Mouse (Mus musculus) left cerebral cortex, adult 18-20 months (tissue): ENCODE data around the gene Inpp4b. TPM values are rescaled to one million over a fixed set of nuclear protein-coding genes. Genes with fewer than 3 reads are reported as not detected.

Experiments used
- DNase-seq, 2 experiments: peaks; one replicate each; pipeline ENCODE4 v3.0.0; 2021 to 2022; ENCODE audit warnings: low spot score in 2 of 2, mixed read lengths in 1 of 2
- total RNA-seq, 2 experiments: library from RNA; stranded (reverse); gene quantifications; 2 replicates each; pipeline ENCODE4 v1.2.3; 2021

Gene Inpp4b
- total RNA-seq, 2 experiments from 2014 or later: 11.0 to 11.5 TPM

GRCm38 (mm10) chr8:81703571-81704365 is 361.4 kb downstream of the Inpp4b start:
- no peak for DNase-seq

DNA sequence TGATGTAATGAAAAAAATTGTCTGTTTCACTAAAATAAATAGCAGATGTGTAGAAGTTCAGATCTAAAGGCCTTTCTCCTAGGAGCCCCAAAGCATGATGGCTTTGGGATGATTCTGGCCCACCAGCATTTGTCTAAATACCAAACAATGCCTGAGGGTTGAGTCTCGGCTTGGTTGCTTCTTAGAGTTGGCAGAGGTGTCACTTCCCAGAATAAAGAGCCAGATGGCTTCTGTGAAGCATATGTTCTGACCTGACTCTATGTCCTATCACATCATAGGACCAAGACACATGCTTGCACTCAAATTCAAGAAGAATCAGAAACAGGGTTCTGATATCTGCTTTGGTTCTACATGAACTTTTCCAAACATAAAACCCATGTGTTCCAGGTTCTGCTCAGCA is 365.1 kb downstream of the Inpp4b start:
- DNase-seq: no peak

DNA sequence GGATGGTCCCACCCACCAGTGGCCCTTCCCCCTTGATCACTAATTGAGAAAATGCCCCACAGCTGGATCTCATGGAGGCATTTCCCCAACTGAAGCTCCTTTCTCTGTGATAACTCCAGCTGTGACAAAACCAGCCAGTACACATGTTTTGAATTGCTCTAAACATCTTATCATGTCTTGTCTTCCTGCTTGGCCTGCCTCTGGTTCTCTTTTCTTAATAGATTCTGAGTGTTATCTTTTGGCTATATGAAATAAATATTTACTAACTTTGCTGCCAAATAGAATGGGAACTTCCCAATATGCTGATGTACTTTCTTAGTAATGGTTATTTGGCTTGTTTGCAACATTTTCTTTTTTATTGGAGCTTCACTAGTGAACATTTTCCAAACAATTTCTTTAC is 389.0 kb downstream of the Inpp4b start:
- no peak for DNase-seq

DNA sequence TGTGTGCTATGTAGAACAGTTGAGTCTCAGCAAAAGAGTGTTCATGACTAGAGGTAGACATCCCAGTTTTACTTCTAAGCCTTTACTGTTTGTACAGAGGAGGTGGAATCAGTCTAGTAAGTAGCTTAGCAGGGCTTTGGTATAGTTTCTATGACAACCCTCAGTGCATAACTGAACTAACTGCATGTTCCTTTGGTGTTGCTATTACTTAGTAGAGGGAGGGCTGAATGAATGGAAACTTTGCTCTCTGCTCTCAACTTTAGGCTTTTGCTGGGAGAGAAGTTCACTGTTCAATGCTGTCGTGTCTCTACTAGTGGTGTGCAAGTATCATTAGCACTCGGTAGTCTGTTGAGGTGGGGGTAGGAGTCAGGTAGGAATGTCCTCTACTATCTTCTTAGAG is 393.3 kb downstream of the Inpp4b start:
- no peak for DNase-seq

GRCm38 (mm10) chr8:81736103-81736502 is 393.7 kb downstream of the Inpp4b start:
- no peak for DNase-seq

- no peak for DNase-seq
Measured at GRCm38 (mm10) chr8:81742588-81742987, 400.2 kb downstream of the Inpp4b start.

DNA sequence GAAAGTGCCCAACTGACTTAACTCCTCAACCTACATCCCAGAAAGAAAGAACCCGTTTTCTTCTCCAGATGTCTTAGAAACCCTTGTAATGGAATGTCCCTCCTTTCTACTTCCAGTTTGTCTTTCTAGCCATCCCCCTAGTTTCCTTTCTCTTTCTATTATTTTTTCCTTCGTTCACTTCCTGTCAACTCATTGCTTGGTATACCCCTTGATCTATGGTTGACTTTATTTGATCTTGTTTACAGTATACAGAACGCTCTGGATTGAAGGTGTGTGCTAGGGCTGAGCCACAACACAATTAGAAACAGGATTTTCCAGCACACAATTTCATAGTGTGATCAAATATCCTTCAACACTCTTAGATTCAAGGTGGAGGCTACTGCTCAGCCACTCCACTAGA is 400.7 kb downstream of the Inpp4b start:
- DNase-seq: no peak

DNA sequence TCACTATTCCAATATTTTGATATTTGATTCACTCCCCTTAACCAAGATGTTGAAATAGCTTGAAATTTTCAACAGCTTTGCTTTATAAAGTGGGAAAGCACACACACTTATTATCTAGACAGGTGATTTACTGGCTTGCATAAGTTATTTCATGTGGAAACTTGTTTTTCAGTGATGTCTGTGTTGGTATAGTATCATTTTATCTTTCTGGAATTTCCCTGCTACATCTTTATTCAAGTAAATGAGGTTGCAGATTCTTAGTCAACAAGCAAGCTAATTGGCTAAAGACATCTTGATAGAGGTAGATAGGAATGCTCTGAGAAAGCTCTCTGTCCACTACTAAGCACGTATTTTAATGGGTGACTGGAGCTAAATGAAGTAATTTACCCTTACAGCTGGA is 403.1 kb downstream of the Inpp4b start:
- DNase-seq: no peak

DNA sequence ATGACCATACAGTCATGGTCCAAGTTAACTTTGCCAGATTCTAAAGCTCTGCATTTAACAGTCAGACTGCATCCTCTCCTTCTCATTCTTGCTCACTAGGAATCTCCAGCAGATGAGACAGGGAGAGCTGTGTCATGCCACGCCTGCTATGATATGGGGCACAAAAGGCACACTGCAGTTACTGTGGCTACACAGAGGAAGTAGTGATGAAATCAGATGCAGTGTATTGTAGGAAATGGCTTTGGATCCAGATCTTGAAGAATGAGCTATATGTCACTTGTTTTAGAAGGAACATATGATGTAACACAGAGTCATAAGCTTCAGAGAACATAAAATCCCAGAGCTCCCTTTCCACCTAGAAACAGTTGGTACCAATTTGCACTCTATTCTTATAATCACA is 408.8 kb downstream of the Inpp4b start:
- DNase-seq: no peak

DNA sequence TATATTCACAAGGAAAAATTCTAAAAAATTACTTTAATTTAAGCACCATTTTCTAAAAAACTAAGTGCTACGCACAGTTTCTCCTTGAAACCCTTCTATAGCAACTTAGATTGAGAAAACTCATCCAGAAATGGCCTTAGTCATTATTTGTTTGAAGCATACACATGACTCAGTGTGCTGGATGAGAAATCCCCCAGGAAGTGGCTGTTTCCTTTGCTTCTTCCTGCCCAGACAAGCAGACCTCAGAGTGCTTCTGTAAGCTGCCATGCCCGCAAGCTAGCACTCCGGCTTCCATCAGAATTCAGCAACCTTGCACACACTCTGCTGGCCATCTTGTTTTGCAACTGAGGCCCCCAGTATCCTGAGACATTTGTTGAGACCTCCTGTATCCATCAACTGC is 414.3 kb downstream of the Inpp4b start:
- DNase-seq: no peak

DNA sequence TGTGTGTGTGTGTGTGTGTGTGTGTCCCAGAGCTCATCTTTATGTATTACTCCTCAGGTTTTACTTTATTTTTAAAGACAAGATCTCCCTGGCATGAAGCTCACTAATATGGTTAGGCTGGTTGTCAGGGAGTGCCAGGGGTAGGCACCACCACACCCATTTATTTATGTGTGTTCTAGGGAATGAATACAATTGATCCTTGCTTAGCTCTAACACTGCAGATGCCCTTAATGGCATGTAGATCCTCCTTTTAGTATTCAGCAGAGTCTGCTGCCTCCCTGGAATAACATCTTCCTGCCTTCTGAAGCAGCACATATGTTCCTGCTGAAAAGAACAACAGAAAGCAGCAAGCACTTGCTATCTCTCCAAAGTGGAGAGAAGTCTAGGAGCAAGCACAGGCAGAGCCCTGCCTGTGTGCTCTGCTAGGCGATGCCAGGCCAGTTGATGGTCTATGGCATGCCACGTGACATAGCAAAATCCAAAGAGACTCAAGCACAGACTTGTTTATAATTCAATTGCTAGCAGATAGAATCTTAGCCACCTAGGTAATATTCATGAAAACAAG is 415.3 kb downstream of the Inpp4b start:
- no peak for DNase-seq

DNA sequence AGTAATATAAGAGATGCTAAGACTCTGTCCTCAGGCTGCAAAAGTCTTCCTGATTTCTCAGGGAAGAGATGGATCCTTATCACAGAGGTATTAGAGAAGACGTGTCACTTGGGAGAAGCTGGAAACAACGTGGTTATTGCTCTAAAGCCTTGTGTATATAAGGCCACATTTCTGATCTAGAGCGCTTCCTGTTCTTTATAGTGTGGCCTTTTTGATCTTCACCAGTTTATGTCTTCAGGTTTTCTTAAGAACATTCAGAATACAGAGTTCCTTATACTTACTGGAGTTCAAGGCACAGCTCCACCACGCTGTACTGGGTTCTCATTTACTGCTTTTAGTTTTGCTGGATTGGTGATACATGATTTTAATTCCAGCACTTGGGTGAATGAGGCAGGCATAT is 419.1 kb downstream of the Inpp4b start:
- DNase-seq: no peak

GRCm38 (mm10) chr8:81766033-81766432 is 423.7 kb downstream of the Inpp4b start:
- no peak for DNase-seq

DNA sequence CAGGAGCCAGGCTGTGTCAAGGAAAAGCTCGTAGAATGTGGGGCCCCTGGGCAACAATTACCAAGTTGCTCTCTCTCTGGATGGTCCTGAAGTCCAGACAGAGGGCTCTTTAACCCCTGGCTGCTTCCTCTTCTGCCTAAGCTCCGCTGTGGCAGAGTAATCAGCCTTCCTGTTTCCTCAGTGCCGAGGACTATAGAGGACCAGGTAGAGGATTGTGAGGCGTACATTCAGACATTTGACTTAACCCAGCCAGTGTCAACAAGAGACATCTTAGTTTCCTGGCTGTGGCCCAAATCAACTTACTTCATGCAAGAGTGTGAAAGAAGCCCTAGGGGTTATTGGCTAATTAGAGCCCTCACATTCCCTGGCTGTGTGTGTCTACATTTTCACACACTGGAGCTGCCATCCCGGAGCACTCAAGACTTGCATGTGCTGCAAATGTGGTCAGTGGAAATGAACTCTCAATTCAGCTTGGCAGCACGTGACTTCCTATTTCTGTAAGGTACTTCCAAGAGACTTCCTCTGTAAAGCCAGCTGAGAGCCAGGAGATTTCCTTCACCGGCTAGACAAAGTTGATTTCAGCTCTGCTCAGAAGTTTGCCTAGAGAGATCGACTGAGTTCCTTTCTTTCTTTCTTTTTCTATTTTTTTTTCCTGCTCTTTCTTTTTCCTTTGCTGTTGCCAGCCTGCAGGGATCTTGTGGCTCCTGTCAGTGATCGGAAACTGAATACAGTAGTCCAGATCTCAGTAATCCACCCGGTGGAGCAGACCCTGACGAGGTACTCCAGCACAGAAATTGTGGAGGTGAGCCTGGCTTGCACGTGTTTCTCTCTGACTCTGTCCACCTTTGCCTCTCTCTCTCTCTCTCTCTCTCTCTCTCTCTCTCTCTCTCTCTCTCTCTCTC is 425.3 kb downstream of the Inpp4b start:
- no peak for DNase-seq

GRCm38 (mm10) chr8:81768313-81768675 is 425.9 kb downstream of the Inpp4b start:
- DNase-seq: no peak

GRCm38 (mm10) chr8:81768731-81769445 is 426.5 kb downstream of the Inpp4b start:
- DNase-seq: no peak

DNA sequence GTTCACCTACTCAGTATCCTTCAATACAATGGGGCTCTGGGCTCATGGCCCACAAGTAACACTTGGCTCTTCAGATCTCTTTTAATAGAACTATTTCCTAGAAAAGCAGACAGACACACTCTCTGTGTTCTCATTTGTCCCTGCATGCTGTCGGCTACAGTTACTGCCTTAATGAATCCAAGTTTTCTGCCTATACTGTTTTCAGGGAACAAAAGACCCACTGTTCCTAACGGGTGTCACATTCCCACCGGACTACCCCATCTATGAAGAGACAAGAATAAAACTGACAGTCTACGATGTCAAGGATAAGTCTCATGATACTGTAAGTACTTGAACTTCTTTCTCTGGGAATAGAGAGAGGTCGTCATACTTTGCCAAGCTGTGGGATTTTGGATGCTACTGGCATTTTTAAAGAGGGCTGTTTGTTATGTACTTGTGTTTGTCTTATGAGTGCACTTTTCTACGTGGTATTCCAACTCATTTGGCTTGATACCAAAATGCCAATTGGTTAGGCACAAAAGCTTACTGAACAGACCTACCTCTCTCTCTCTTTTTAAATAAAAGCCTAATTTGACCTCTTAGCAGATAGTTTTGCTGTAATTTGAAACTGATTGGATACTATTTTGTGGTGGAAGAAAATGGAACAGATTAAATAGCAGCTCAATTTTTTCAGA is 428.4 kb downstream of the Inpp4b start:
- no peak for DNase-seq

GRCm38 (mm10) chr8:81772855-81773254 is 430.5 kb downstream of the Inpp4b start:
- DNase-seq: no peak

DNA sequence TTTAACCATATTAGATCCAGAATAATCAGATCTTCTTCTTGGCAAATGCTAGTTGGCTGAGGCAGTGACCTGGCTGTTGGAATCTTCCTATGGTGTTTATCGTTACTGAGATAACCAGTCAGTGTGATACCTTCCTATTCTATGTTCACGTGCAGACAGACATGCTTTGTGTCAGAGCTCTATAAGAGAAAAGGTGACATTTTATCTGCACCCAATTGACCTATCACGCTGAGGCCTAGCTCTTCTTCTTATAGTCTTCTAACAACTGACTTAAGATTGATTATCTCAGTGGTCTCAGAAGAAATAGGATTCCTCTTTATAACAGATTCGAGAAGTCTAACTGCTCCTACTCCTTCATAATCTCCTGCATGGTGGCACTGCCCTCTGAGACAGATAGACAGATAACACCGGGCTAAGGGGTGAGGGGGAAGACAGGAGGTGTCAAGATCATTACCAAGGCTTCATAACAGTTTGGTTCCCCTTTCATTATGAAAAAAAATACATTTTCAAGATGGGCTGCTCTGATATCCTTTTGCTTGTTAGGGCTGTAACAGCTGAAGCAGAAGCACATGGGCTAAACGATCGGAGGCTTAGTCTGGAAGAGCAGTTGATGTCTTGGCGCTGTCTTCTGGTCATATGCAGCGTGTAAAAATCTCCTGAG is 431.1 kb downstream of the Inpp4b start:
- DNase-seq: no peak

- DNase-seq: no peak
Measured at GRCm38 (mm10) chr8:81774010-81774409, 431.7 kb downstream of the Inpp4b start.
